Mouse (Mus musculus) adrenal gland, postnatal 4 days (tissue): ENCODE measurements around the gene Lsm4. TPM values are rescaled to one million over a fixed set of nuclear protein-coding genes. Genes with fewer than 3 reads are reported as not detected.
A peak's percentile ranks its signal among the peaks of the same experiment; 100 is the strongest.

Experiments used
- DNase-seq, 2 experiments: peaks; one replicate each; pipeline ENCODE4 v3.0.0; 2021 to 2022; ENCODE audit warnings: low spot score in 2 of 2, mixed read lengths in 2 of 2
- total RNA-seq, 2 experiments: library from RNA; stranded (reverse); gene quantifications; 2 replicates each; pipeline ENCODE4 v1.2.3; 2021

Gene Lsm4
- total RNA-seq, 2 experiments from 2014 or later: 96.6 to 99.0 TPM

DNA sequence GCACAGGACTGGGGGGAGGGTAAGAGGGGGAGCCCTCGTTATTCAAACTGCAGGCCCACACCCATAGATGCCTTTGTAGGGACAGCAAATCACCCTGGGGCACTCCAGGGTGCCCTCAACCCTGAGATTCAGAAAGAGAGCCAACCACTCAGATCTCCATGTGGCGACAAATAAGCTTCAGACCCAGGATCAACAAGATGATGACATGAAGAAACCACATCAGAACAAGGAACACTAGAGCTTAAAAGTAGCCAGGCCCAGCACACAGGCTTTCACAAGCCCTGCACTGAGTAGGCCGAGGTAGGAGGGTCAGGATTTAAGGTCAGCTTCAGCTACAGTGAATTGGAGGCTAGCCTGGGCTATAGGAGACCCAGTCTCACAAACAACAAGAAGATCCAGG, 24.1 kb upstream of the Lsm4 start:
- no peak for DNase-seq

DNA sequence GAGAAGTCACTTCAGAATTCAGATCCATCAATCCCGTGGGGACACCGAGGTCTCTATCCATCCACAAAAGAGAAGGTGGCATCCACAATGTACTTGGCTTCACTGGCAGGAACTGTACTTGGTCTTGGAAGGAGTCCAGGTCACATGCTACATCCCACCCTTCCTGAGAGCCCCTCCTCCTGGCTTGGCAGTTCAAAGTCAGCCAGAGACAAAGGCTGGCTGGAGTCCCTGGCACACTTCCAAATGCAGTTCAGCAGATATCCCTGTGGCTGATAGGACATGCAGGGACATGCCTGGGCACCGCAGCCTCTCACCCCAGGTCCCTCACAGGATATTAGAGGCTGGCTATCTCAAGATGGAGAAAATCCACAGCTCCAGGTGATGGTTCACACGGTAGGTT, 23.7 kb upstream of the Lsm4 start:
- peak in 1 of 2 experiments; percentile 68 for DNase-seq

GRCm38 (mm10) chr8:70650351-70650750, 22.7 kb upstream of the Lsm4 start:
- DNase-seq: no peak

DNA sequence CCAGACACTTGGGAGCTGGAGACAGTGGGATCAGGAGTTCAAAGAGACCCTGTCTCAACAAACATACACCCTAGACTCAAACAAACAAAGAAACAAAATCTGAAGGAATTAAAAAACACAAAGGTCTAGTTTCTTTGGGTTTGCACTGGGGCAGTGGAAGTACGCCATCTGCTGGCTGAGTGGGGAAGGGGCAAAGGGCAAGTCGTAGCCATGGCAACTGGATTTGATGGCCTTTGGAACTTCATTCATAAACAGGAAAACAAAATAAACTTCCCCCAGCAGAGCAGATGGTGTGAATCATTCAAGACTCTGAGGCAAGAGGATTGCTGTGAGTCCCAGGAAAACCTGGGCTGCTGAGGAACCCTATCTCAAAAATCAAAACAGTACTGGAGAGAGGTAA, 19.8 kb upstream of the Lsm4 start:
- no peak for DNase-seq

DNA sequence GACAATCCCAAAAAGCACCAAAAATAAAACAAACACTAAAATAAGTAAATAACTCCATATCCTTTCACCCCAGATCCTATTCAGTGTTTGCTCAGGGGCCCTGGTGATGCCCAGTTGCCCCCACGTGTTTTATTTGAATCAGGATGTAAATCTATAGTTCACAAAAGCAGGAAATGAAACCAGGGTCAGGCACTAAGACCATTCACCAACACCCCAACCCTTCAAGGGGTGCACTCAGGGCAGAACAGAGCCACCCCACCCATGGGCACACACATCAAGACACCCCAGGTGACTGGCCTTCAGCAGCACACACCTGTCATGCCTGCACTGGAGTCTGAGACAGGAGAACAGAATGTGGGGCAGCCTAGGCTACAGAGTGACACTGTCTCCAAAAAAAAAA, 18.9 kb upstream of the Lsm4 start:
- DNase-seq: no peak

- no peak for DNase-seq
Observed at GRCm38 (mm10) chr8:70655469-70655868, 17.6 kb upstream of the Lsm4 start.

GRCm38 (mm10) chr8:70656193-70656790, 16.8 kb upstream of the Lsm4 start:
- no peak for DNase-seq

DNA sequence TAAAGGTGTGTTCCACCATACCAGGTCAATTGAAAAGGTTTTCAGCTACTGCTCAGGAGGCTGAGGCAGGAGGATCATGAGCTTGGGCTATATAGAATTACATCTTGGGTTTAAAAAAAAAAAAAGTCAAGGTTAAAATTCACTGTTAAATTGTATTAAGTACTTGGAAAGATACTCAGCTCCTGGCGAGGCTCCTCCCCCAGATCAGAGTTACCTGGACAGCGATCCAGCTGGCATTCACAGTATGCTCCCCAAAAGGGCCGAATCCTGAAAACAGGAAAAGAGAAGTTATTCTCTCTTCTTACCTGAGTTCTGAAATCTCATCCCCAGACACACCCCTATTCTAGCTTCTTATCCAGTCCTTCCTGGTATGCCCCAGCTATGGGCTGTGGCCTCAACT, 15.8 kb upstream of the Lsm4 start:
- DNase-seq: no peak

DNA sequence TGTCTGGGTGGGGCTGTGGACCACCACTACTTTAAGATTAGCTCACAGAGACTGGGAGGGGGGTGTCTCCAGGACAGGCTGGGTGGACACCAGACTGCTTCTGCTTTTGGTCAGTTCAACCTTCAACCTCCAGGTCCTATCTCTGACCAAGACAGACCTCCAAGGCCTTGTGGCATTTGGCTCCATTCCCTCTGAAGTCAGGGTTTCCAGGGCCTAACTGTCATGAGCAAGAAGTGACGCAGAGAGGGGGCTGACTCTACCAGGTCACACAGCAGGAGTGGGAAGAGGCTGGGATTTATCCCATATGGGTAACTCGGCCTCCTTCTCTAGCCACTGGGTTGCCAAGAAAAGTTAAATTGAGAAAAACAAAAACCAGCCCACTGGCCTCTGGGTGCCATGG, 15.3 kb upstream of the Lsm4 start:
- DNase-seq: no peak

DNA sequence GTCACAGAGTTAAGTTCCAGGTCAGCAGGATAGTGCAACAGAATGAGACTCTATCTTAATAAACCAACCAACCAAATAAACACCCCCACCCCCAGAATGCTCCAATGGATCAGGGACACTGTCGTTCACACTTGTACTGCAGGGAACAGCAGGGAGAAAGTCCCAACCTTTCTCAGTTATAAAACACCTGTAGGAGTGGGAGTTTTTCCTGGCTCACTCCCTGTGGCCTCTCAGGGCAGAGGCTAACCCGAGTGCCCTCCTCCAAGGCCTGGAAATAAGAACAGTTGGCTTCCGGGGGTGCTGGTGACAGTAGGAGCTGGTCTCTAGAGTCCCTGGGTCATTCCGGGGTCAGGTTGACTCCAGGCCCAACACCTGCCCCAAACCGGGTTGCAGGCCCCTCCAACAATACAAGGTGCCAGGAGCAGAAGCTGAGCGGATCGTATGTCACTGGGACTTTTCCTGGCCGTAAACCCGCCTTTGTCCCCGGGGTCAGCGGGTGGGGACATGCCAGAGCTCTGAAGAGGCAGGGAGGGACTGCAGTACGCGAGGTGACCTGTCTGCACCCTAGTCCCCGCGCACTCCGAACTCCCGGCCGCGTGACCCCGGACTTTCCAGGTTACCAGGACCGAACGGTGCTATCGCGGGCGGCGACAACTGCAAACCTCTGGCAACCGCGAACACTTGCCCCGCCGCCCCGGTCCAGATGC, 14.0 kb upstream of the Lsm4 start:
- no peak for DNase-seq

DNA sequence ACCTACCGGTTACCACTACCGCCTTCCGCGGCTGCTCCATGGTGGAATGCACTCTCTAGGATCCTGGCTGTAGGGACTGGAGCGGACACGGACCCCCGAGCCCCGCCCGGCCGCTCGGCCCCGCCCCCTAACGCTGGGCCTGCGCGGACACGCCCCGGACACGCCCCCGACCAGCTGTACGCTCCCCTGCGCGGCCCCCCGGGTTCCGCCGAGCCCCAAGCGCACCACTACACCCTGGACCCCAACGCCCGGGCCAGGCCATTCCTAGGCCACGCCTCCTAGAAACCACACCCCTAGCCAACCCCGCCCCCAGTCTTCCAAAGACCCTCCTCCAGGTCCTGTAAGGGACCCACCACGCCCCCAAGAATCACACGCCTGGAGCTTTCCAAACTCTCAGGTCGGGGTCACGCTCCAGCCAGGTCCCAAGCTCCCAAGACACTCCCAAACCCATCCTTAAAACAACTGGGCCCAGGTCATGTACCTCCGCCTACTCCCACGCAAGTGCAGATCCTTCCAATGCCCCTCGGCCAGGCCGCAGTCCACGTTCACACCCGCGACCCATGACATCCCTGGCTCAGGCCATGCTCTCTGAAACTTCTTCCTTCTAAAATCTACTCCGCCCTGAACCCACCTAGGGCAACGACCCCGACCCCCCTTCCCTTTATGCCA, 13.3 kb upstream of the Lsm4 start:
- DNase-seq: peak; percentile 81 to 90

DNA sequence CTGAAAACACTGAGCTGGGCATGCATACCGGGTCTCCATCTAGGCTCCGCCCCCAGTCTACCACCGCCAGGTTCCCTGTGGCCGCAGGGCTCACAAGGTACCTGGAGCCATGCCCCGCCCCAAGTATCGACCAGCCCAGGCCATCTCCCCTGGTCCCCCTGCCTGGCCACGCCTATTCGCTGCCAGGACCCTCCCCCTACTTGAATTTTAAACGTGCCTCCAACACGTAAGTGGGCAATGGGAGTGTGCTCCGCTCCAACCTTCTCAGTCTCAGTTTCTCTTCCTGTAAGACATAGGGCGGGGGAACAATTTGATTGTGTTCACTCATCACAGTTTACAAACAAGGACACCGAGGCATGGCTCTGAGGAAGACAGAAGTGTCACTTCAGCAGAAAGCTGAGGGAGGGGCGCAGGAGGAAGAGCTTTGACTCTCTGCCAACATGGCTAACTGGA, 12.7 kb upstream of the Lsm4 start, which contains the start of gene Pgpep1:
Gene Pgpep1 (minus strand): TSS at position 116 of the 453 bp plus-strand sequence.
- no peak for DNase-seq

- DNase-seq: no peak
Observed at GRCm38 (mm10) chr8:70663691-70664090, 9.4 kb upstream of the Lsm4 start.

DNA sequence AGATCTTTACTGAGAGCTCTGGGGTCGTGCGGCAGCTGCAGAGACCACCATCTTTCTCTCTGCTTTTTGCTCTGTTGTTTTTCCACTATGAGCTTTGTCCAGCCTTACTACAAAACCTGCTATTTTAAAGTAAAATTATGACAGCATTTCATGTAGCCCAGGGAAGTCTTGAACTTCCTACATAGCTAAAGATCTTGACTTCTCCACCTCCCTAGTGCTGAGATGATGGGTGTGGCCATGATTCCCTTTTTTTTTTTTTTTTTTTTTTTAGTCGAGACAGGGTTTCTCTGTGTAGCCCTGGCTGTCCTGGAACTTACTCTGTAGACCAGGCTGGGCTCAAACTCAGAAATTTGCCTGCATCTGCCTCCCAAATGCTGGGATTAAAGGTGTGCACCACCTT, 8.4 kb upstream of the Lsm4 start:
- DNase-seq: no peak

DNA sequence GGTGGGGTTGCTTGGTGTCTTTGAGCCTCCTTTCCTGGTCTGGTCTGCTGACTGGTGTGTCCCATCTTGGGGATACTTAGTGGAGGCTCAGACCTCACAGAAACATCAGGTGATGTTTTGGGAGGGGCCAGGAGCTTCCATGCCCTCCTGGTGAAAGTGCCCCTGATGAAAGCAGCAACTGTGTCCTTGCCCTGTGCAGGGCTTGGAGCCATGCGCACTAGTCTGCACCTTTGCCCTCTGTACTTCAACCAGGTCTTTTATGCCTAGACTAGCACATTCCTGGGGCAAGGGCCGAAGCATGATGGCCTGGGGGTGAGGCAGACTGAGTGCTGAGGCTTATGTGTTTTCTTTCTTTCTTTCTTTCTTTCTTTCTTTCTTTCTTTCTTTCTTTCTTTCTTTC, 7.4 kb upstream of the Lsm4 start:
- DNase-seq: no peak

GRCm38 (mm10) chr8:70667071-70667470, 6.0 kb upstream of the Lsm4 start:
- no peak for DNase-seq

DNA sequence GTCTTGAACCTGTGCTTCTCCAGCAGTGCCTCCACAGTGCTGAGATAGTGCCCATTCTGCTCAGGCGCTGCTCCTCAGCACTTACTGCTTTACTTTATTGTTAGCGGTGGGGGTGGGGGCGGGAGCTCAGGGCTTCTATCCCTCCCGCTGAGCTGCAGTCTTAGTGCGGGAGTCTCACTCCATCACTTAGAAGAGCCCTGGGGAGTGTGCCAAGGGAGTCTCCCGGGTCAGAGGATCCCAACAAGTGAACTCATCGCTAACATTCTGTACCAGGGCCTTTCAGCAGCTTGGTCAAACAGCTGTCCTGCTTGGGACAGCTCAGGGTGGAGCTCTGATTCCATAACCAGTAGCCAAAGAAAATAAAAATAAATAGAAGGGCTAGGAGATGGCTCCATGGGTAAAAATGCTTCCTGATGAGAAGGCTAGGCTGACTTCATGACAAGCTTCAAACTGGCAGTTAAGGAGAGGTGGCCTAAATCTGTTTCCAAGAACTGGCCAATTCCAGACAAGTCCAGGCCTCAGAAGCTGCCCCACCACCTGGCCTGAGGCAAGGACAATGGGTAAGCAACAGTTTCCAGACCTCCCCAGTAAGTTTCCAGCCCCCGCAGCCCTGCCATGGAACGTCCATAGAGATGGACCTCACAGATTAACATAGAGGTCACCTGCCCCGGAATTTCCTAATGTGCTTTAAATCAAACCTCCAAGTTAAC, 1.3 kb upstream of the Lsm4 start:
- DNase-seq: no peak

DNA sequence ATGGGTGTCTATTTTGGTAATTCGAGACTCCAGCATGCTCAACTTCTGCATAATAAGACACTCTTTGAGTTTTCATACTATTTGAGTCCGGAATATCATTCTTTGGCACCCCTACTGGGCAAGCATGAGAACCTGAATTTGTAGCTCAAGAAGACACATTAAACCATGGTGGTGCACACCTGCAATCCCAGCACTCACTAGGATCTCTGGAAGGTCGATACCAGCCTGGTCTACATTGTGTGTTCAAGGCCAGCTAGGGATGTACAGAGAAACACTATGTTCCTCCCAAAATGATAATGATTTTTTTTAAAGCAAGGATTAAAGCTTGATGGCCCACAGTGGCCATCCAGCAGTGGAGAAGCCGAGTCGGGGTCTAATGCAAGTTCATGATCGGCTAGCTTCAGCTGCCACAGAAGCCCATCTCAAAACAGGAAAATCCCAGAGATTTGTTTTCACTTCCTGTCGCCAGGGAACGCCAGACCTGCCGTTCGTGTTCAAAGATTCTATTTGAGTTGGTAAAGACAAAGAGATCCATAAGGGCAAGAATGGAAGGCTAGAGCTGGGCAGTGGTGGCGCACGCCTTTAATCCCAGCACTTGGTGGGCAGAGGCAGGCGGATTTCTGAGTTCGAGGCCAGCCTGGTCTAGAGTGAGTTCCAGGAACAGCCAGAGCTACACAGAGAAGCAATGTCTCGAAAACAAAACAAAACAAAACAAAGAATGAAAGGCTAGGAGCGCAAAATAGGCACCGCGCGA, 546 bp upstream of the Lsm4 start:
- no peak for DNase-seq

GRCm38 (mm10) chr8:70674109-70674508, 1.1 kb downstream of the Lsm4 start:
- no peak for DNase-seq

- DNase-seq: no peak
Observed at GRCm38 (mm10) chr8:70674716-70675115, 1.7 kb downstream of the Lsm4 start.

- DNase-seq: no peak
Observed at GRCm38 (mm10) chr8:70675336-70675735, 2.3 kb downstream of the Lsm4 start.
